Mouse (Mus musculus) granulocyte monocyte progenitor cell, adult 5-6 weeks (primary cell): Measurements from ENCODE around the gene Slc38a2. TPM values are rescaled to one million over a fixed set of nuclear protein-coding genes. Genes with fewer than 3 reads are reported as not detected.

Experiments used
- ATAC-seq: replicated peaks from 2 replicates; pipeline ENCODE4 v1.8.0; 2016; ENCODE audit warnings: mild to moderate bottlenecking, moderate TSS enrichment, inconsistent platforms; ENCODE audit not compliant: poor library complexity, severe bottlenecking
- total RNA-seq, 2 experiments: library from RNA; stranded (forward) in 1 of 2; stranded (reverse) in 1 of 2; fragments of 200-712, 200-1000 nt in 1 of 2; fragments of >200 nt in 1 of 2; fragmentation: Nextera tagmentation in 1 of 2; gene quantifications; 2 replicates each; pipeline ENCODE4 v1.2.3; 2014 to 2017

Slc38a2 gene
- total RNA-seq, 2 experiments from 2014 or later, result 84.0 to 89.2 TPM

DNA sequence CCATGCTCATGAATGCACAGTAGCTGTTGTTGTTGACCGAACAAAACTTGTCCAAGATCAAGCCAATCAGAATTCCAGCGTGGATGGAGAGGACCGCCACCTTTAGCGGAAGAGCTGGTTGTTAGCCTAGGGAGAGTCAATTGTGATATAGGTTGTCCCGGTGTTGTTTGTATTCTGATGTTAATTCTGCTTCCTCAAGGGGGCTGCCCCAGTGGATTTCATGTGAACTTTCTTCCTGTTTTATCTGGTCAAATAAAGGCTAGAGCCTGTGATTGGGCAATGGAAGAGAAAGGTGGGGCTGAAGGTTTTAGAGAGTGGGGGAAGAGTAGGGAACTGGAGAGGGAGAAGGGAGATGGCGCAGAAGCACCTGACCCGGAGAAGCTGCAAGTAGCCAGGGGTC, 22.7 kb upstream of the Slc38a2 start:
- peak; percentile 70 for ATAC-seq

DNA sequence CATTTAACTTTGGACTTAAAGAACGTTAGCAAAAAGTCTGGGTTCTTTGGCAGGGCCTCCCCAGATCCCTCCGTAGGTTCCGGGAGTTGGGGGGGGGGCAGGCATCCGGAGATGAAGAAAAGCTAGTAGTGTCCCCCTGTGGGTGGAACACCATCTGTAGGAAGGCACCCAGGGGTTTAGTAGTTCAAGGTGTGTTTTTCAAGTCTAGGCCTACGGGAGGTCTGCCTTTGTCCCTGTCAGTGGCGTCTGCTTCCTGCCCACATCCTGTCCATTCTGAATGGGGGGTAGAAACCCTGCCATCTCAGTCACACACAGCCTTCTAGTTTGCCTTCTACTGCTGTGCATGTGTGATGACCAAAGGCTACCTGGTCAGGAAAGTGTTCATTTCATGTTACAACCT, 20.6 kb upstream of the Slc38a2 start:
- ATAC-seq, result 0 out of 2 replicates have a peak, but pooled peaks have one; percentile 28

DNA sequence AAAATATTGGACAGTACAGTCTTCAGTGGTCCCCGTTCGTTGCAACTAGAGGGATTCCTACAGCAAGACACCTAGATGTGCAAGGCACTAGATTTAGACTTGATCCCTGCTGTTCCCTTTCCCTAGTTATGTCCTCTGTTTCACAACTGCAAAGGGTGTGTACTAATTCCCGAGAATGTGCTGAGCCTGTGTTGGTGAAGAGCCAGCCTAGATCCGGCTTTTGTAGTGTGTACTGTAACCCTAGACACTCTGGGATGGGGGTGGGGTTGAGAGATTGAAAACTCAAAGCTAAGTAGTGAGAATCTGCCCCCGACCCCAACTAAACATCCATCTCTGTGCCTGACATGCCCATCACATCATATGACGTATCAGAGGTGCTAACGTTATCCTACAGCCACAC, 18.9 kb upstream of the Slc38a2 start:
- ATAC-seq, result no peak

DNA sequence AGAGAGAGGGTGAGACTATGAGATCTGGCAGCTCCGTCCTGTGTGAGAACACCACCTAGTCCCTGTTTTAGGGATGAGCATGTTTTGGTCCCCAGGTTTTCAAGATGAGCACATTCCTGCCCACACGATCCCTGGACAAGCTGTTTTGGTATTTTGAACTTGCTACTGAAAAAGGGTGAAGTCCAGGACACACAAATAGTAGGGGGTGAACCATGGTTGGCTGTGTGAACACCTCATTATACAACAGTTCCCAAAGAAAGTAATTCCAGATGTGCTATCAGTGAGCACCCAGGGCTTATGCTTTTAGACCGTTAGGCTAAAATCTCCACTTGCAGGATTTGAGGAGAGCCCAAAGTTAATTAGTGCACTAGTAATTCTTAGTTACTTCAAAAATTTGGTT, 17.7 kb upstream of the Slc38a2 start:
- ATAC-seq, result no peak

DNA sequence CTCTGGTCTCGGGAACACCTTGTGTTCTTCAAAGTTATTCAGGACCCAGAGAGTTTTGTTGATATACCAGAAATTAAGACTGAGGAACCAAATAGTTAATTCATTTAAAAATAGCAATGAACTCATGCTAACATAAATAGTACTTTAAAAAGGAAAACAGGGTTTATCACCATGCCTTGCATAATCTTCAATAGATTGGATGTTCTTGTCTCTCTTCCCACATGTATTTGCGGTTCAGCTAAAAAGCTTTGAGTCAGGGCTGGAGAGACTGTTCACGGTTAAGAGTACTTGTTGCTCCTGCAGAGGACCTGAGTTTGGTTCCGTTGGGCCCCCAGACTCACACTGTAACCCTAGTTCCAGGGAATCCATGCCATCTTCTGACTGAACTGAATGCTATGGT, 16.8 kb upstream of the Slc38a2 start:
- no peak for ATAC-seq

DNA sequence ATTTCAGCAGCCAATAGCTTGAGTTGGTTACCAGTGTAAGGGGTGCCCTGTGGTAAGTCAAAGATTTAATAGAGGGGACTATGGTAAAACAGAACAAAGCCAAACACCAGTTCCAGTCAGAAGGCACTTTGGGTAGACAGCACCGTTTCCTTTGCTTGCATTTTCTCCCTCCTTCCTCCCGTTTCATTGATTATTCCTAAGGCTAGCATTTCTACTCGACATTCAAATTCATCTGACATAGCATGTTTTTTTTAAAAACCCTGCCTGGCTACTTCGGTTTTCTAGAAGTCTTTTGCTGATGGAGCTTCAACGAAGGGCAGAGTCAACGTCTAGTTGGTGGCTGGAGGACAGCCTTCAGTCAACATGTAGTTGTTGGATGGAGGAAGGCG, 16.2 kb upstream of the Slc38a2 start:
- no peak for ATAC-seq

DNA sequence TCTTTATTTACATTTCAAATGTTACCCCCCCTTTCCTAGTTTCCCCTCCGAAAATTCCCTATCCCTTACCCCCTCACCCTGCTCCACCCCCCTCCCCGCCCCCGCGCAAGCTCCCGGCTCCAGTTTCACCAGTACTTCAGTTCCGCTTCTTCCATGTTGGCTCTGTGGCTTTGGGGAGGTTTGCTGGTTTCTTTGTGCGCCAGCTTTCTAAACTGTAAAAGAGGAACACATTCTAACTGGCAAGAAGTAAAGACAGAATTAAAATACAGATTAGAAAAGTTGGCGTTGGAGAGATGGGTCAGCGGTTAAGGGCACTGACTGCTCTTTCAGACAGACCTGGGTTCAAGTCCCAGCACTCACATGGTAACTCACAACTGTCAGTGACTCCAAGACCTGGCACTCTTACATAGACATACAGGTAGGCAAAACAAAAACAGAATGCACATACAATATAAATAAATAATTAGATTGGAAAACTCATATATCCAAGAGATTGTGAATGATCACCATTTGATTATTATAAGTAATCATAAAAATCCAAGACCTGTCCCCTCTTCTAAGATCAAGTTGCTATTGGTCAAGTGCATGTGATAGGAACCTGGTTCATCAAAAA, 15.7 kb upstream of the Slc38a2 start:
- ATAC-seq, result peak; percentile 79

DNA sequence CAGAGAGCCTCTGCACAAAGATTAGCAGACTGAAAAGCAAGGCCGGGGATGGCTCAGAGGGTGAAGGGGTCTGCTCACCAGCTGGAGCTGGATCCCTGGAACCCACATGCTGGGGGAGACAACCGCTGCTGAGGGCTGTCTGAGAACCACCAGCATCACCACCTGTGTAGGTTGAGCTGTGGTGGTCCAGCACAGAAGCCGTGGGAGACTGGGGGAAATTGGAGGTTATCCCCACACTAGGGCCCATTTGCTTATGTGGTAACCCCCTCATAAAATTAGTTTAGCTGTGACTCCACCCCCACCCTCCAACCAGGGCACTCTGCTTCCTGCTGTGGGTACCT, 15.1 kb upstream of the Slc38a2 start:
- peak; percentile 49 for ATAC-seq

DNA sequence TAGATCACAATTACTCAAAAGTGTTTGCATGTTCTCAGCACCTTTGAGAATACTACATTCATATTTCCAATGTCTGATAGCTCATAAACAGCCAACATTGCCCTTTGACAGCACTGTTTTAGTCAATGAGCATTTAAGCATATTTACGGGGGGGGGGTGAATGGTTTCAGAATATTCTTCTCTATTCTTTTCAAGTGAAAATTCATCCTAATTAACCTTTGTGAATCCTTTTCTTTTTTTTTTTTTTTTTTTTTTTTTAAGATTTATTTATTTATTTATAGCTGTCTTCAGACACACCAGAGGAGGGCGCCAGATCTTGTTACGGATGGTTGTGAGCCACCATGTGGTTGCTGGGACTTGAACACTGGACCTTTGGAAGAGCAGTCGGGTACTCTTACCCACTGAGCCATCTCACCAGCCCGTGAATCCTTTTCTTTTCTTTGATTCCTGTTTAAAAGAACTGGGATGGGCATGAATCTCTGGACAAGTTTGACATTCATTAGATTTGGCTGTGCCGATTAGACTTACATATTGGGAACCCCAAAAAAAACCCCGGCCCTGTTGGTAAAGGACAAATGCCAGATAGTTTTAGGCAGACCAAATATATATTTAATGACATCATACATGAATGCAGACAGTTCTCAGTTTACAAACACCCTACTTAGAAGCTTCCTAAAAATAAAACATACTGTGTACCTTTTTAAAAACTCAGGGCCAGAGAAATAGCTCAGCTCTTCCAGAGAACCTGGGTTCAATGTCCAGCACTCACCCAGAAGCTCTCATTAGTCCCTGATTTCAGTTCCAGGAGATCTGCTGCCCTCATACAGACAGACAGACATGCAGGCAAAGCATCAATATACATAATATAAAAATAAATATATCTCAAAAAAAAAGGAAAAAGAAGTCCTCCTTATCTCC, 14.5 kb upstream of the Slc38a2 start:
- no peak for ATAC-seq

DNA sequence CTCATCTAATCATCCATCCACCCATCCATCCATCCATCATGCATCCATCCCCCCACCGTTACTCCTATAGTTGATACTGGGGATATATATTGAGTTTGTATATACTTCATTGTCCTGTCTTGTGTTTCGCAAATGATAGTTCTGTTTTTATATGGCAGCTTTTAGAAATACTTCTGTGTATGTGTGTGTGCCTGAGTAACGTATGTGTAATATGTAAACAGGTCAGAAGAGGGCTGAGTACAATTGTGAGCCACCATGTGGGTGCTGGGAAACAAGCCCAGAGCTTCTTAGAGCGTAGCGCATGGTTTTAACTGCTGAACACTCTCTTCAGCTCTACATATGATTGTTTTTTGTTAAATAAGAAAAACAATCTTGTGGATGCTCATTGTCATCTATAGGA, 12.8 kb upstream of the Slc38a2 start:
- no peak for ATAC-seq

DNA sequence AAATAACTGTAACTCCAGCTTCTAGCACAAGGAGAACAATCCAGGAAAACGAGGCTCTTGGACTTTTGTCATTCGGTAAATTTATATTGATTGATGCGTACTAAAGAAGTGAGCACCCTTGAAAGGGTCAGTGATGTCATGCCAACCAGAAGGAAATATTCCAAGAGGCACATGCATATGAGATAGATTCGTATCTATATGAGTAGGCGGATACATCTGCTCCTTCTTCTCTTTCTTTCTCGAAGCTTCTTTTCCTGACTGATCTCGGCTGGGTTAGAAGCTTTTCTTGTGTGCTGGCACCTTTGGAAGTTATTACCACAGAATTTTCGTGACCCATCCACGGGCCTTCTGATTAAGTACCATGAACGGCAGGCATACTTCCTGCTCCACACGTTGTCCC, 12.1 kb upstream of the Slc38a2 start:
- no peak for ATAC-seq

DNA sequence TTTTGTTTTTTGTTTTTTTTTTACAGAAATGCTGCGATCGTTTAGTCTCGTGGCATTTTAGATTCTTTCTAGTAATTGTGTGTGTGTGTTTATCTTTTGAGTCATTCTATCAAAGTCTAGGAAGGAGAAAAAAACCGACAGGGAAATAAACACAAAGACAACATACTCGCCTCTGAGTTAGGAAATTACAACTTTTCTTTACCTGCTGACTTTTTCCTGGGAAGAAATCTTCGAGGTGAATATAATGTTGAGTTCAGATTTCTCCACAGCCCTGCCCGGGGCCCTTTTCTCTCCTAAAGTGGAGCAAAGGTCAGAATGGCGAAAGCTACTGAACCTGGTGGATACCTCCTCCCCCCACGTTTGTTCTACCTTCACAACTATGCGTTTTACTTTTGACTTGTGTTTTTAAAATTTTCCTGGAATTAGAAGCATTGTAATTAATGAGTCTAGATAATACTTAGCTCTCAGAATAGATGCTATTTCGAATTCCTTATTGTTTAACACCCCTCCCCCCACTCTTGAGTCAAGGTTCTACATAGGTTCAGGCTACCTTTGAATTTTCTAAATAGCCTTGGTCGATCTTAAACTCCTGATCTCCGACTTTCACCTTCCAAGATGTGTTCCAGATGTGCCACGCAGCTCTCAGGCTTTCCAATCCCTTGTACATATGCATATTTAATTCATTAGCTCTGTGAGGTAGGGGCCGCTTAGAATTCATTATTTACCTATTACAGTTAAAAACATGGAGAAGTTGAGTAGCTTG, 11.0 kb upstream of the Slc38a2 start:
- no peak for ATAC-seq

DNA sequence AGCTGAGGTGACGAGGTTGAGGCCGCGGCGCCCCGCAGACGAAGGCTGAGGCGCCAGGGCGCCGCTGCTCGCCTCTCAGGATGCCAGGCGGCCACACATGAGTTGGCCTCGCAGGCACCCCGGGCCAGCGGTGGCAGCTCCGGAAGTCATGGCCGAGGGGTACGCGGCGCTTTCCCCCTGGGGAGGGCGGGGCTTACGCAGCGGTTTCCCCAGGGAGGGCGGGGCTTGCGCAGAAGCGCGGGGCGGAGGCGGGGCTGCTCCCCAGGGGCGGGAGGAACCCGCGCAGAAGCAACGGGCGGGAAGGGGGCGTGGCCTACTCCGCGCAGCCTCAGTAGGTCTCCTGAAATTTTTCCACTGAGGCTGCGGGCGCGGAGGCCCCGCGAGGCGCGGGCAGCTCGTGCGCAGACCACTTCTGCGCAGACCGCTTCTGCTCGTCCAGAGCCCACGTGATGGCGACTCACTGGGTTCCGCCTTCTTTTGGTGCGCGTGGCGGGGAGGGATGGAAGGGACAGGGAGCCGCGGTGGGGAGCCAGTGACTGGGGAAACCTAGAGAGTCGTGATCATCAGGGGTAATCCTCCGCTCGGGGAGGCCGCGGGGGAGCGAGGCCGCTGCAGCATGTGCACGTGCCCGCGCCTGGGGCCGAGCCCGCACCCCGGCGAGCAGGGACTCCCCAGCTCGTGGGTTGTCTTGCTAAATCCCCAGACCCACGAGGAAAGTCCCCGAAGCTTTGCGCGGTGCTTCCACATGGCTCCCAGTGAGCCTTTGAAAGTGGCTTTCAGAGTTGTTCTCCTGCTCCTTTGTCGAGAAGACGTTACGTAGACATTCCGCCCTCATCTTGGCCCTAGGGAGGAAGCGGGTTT, 10.2 kb upstream of the Slc38a2 start:
- ATAC-seq, result peak; percentile 87

DNA sequence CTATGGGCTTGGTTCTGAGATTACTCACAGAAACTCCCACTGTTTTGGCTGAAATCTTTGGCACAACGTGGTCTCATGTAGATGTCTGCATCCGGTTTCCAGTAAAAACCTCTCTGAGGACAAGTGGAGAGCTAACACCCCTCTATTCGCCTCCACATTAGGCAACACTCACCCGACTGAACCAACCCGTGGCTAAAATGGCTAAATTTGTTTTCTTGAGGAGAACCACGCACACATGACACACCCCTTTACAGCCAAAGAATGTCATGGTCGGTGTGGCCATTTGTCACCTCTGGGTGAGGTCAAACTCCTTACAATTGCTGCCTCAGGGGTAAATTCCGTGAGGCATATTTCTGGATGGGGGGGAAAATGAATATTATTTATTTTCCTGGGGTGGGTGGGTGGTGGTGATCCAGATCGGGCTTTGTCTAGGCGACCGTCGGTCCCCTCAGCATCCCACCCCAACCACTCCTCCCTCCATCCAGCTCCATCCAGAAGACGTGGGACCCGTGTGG, 9.5 kb upstream of the Slc38a2 start:
- 0 out of 2 replicates have a peak, but pooled peaks have one; percentile 9 for ATAC-seq

DNA sequence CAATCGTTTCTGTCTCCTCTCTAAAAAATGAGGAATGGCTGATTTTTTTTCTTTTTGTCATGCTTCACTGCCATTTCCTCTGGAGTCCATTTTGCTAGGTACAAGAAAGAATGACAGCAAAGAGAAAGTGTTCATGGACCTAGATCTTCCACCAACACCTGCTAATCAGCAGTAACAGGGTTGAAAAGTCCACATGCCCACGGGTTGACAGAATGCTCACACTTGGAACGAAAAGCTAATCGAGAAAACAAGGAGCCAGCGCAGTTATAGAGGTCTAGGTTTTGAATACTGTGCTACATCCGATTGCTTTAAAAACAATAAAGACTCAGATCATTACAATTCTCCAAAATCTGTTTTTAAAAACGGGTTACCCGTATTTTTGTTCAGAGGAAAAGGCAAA, 8.9 kb upstream of the Slc38a2 start:
- no peak for ATAC-seq

DNA sequence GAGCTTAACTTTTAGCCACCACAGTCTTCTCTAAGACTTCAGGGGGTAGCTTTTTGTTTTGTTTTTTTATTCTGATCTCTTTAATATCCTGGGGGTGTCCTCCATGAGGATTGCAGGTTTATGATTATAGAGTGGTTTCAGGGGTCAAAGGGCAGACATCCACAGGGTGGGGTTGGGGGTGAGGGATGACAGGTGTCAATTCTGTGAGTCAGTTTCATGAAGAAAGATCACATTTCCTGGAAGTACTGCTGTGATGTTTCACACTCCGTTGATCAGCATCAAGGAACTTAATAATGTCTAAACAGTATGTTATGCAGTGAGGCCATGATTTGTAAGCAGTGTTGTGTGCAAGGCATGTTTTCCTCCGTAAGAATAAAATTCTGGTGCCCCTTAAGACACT, 8.4 kb upstream of the Slc38a2 start:
- no peak for ATAC-seq

DNA sequence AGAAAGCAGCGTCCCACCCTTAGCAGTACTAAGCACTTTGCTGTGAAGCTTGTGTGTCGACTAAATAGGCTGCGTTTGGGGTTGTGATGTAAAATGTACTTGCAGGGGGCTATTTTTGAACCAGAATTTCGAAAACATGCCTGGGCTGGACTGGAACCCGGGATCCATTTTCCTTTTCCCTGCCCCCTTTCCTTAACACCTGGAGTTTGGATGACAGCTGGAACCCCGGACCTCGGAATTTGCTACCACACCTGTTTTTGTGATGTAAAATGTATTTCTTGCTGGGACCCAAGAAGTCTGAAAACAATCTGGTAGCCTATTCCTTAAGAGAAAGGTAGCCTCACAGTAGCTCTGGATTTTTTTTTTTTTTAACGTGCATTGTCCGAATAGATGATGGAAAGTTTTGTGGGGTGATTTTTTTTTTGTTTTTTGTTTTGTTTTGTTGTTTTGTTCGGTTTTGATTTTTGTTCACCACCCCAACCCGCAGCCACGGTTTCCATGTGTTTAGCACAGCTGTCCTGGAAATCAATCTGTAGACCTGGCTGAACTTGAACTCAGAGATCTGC, 3.0 kb upstream of the Slc38a2 start:
- no peak for ATAC-seq

DNA sequence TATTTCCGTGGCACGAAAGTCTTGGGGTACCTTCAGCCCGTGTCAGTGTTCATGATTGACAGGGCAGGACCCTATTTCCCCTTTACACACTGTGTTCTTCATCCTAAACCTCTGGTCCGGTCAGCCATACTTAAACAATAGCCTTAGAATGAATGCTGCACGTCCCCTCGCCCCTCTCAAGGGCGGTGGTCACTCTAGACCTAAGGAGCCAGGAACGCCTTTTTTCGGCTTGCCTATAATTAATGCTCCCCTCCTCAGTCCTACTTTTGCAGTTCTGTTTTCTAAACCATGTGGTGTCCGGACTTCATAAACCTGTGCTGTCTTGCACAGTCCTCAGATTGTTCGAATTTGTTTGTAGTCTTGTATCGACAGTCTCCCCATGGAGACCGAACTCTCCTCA, 1.2 kb upstream of the Slc38a2 start:
- no peak for ATAC-seq

DNA sequence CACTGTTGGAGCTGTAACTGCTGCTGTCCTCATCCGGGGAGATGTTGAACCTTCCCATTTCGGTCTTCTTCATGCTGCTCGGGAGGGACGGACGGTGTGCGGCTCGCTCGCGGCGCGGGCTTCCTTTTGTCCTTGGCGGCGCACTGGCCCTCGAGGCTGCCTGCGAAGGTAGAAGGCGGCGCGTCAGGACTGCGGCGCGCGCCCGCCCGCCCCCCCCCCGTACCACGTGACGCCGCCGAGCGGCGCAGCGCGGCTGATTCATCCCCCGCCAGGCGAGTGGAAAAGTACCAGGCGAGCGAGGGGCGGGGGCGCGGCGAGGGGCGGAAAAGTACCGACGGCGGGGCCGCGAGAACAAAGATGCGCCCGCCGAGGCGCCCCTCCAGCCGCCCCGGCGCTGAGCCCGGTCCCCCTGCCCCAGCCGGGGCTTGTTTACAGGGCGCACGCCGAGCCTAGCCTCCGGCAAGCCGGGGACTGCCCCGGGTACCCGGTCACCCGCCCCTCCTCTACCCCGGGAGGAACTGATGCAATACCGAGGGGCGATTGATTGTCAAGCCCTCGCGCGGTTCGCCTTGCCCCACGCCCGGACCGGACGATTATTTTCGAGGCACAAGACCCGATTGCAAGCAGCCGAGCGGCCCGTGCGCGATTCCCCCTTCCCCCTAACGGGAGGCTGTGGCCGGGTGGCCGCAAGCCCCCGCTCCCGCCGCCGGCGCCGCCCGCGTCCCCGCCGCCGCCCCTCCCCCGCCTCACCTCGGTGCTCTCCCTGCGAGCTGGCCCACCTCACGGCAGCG, 677 bp downstream of the Slc38a2 start:
- ATAC-seq, result peak; percentile 50
